Mouse (Mus musculus) E14TG2a.4 (cell line): Measurements from ENCODE around the gene Ctnna3.

ENCODE experiments used
- CTCF ChIP-seq: conservative IDR thresholded peaks from 2 replicates; pipeline ENCODE4 v1.5.1; 2014; ENCODE audit warnings: low read length
- NANOG ChIP-seq: IDR thresholded peaks from 2 replicates; pipeline ENCODE4 v1.6.1; 2014; ENCODE audit warnings: borderline replicate concordance, low read length, mixed read lengths

DNA sequence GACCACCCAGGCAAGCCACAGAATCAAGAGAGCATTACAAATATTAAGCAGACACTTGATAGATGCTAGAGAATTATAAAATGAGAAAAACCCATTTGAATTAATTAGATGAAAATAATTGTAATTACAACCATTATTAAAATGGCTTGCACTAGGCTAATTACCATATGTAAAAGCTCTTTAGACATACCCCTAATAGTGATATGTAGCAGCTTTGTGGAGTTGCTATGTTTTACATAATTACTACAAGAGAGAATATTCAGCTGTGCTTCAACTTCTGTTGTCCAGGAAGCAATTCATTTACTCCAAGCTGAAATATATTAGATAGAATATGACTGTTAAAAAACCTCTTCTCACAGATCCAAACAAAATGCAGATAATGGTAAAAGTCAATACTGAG is 1209.2 kb downstream of the Ctnna3 start:
- TF ChIP-seq CTCF: no peak
- TF ChIP-seq NANOG: no peak
